Mouse (Mus musculus): ENCODE results near the gene AI413582.

- TF ChIP-seq POLR2AphosphoS2 (IDR thresholded peaks at IDR 0.05; ENCODE audit: low read depth, low read length) (no peak), EP300 (IDR thresholded peaks at IDR 0.05; ENCODE audit: low read length) (no peak), CTCF (conservative IDR thresholded peaks at IDR 0.05 in 1 of 2, IDR thresholded peaks at IDR 0.05 in 1 of 2; ENCODE audit: low read depth in 2 of 2, low read length in 2 of 2) (no peak), JUND (conservative IDR thresholded peaks at IDR 0.05; ENCODE audit: low read depth, low read length) (no peak), POLR2A (IDR thresholded peaks at IDR 0.05; ENCODE audit: low read depth, low read length) (no peak), USF1 (IDR thresholded peaks at IDR 0.05; ENCODE audit: low read depth, low read length) (no peak), ETS1 (conservative IDR thresholded peaks at IDR 0.05; ENCODE audit: low read depth, low read length) (no peak)
Measured at GRCm38 (mm10) chr17:27547253-27547868, 18.2 kb downstream of the AI413582 start.
